Mouse (Mus musculus): Measurements from ENCODE around the gene Clnk. TPM values are rescaled to one million over a fixed set of nuclear protein-coding genes. Genes with fewer than 3 reads are reported as not detected.
A peak's percentile ranks its signal among the peaks of the same experiment; 100 is the strongest.

The Clnk gene
- total RNA-seq, 2 experiments from 2014 or later: not detected

GRCm38 (mm10) chr5:38826586-38826985 lies 50.0 kb downstream of the Clnk start:
- Histone ChIP-seq H3K4me3 (no peak overlapping the region), H3K27ac (no peak overlapping the region)
- no peak for DNase-seq (ENCODE audit: low spot score in 2 of 2)
- TF ChIP-seq CTCF (conservative IDR thresholded peaks at IDR 0.05): no peak

- Histone ChIP-seq H3K4me3 (no peak overlapping the region), H3K27ac (no peak overlapping the region)
- TF ChIP-seq CTCF (conservative IDR thresholded peaks at IDR 0.05): no peak
- DNase-seq (ENCODE audit: low spot score in 2 of 2): no peak
Observed at GRCm38 (mm10) chr5:38824132-38824965, 52.3 kb downstream of the Clnk start.

- Histone ChIP-seq H3K4me3 (no peak overlapping the region), H3K27ac (no peak overlapping the region)
- DNase-seq (ENCODE audit: low spot score in 2 of 2): peak in 1 of 2 experiments; percentile 7
- TF ChIP-seq CTCF (conservative IDR thresholded peaks at IDR 0.05): no peak
Observed at GRCm38 (mm10) chr5:38813391-38814109, 63.1 kb downstream of the Clnk start.

- no peak overlapping the region for H3K27ac ChIP-seq
- no peak for DNase-seq (ENCODE audit: low spot score in 2 of 2)
Observed at GRCm38 (mm10) chr5:38812916-38813315, 63.7 kb downstream of the Clnk start.

GRCm38 (mm10) chr5:38812386-38812785 lies 64.2 kb downstream of the Clnk start:
- H3K27ac ChIP-seq: no peak overlapping the region
- TF ChIP-seq CTCF (conservative IDR thresholded peaks at IDR 0.05): no peak
- H3K4me3 ChIP-seq: no peak overlapping the region
- DNase-seq (ENCODE audit: low spot score in 2 of 2): no peak

More at GRCm38 (mm10) chr5:38812916-38813315, 63.7 kb downstream of the Clnk start:
- no peak overlapping the region for H3K4me3 ChIP-seq
- no peak for TF ChIP-seq CTCF (conservative IDR thresholded peaks at IDR 0.05)

- no peak for TF ChIP-seq CTCF (conservative IDR thresholded peaks at IDR 0.05)
- no peak overlapping the region for H3K27ac ChIP-seq
- no peak overlapping the region for H3K4me3 ChIP-seq
- DNase-seq (ENCODE audit: low spot score in 2 of 2): no peak
Observed at GRCm38 (mm10) chr5:38798910-38799309, 77.7 kb downstream of the Clnk start.

GRCm38 (mm10) chr5:38795139-38795538 lies 81.5 kb downstream of the Clnk start:
- Histone ChIP-seq H3K27ac (no peak overlapping the region), H3K4me3 (no peak overlapping the region)
- no peak for TF ChIP-seq CTCF (conservative IDR thresholded peaks at IDR 0.05)
- DNase-seq (ENCODE audit: low spot score in 2 of 2): no peak

- no peak overlapping the region for H3K4me3 ChIP-seq
Observed at GRCm38 (mm10) chr5:38791116-38791515, 85.5 kb downstream of the Clnk start.

GRCm38 (mm10) chr5:38788820-38789219 lies 87.8 kb downstream of the Clnk start:
- DNase-seq (ENCODE audit: low spot score in 2 of 2): no peak
- Histone ChIP-seq H3K27ac (no peak overlapping the region), H3K4me3 (no peak overlapping the region)
- TF ChIP-seq CTCF (conservative IDR thresholded peaks at IDR 0.05): no peak

More at GRCm38 (mm10) chr5:38791116-38791515, 85.5 kb downstream of the Clnk start:
- no peak for TF ChIP-seq CTCF (conservative IDR thresholded peaks at IDR 0.05)
- H3K27ac ChIP-seq: no peak overlapping the region
- no peak for DNase-seq (ENCODE audit: low spot score in 2 of 2)

GRCm38 (mm10) chr5:38787851-38788520 lies 88.6 kb downstream of the Clnk start:
- peak; percentile 12 to 35 for DNase-seq (ENCODE audit: low spot score in 2 of 2)
- Histone ChIP-seq H3K27ac (0 out of 2 replicates have a peak overlapping the region, but pooled peaks have one; percentile 18), H3K4me3 (peak overlapping the region; percentile 22; the same call in 1 of the 2 replicates)
- TF ChIP-seq CTCF (conservative IDR thresholded peaks at IDR 0.05): peak; percentile 52

- DNase-seq (ENCODE audit: low spot score in 2 of 2): no peak
- Histone ChIP-seq H3K4me3 (no peak overlapping the region), H3K27ac (no peak overlapping the region)
Observed at GRCm38 (mm10) chr5:38786126-38786525, 90.5 kb downstream of the Clnk start.

GRCm38 (mm10) chr5:38785686-38786085 lies 90.9 kb downstream of the Clnk start:
- DNase-seq (ENCODE audit: low spot score in 2 of 2): no peak
- TF ChIP-seq CTCF (conservative IDR thresholded peaks at IDR 0.05): no peak
- Histone ChIP-seq H3K27ac (no peak overlapping the region), H3K4me3 (no peak overlapping the region)

More at GRCm38 (mm10) chr5:38786126-38786525, 90.5 kb downstream of the Clnk start:
- no peak for TF ChIP-seq CTCF (conservative IDR thresholded peaks at IDR 0.05)

- peak; percentile 100; the same call in 1 of the 2 replicates for TF ChIP-seq CTCF (conservative IDR thresholded peaks at IDR 0.05)
- Histone ChIP-seq H3K27ac (no peak overlapping the region), H3K4me3 (no peak overlapping the region)
- peak; percentile 66 to 83 for DNase-seq (ENCODE audit: low spot score in 2 of 2)
Observed at GRCm38 (mm10) chr5:38781813-38782212, 94.8 kb downstream of the Clnk start.
